Mouse (Mus musculus): Measurements from ENCODE around the gene Tmc3.

The Tmc3 gene

GRCm38 (mm10) chr7:83668724-83669123 is 84.0 kb downstream of the Tmc3 start:
- peak; percentile 37 to 60 for DNase-seq (ENCODE audit: low spot score in 2 of 2)

DNA sequence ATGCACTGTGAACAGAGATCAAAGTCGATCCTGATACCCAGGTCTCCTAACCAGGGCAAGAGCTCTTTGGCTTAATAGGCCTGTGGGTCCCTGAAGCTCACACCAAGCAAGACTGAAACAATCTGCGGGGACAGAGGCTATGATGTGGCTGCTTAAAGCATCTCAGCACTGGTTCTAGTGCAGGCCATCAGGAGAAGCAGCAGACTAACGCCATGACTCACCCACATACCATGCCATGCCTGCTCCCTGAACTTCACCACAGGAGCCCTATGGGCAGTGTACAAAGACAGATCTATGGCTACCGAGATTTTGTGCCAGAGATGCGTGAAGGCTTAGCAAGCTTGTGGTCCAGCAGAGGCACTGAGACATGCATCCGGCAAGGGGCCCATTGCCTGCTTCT is 86.8 kb downstream of the Tmc3 start:
- no peak for DNase-seq (ENCODE audit: low spot score in 2 of 2)
